Mouse (Mus musculus) ES-E14 (cell line): ENCODE measurements around the gene Gtf2h2.

ENCODE experiments used
- ZC3H11A ChIP-seq: IDR thresholded peaks from 2 replicates; pipeline ENCODE4 v1.6.1; 2012; ENCODE audit warnings: low read depth, mild to moderate bottlenecking, inconsistent platforms, low read length, borderline replicate concordance
- ZNF384 ChIP-seq: IDR thresholded peaks from 2 replicates; pipeline ENCODE4 v1.6.1; 2012; ENCODE audit warnings: low read depth, low read length, inconsistent platforms

DNA sequence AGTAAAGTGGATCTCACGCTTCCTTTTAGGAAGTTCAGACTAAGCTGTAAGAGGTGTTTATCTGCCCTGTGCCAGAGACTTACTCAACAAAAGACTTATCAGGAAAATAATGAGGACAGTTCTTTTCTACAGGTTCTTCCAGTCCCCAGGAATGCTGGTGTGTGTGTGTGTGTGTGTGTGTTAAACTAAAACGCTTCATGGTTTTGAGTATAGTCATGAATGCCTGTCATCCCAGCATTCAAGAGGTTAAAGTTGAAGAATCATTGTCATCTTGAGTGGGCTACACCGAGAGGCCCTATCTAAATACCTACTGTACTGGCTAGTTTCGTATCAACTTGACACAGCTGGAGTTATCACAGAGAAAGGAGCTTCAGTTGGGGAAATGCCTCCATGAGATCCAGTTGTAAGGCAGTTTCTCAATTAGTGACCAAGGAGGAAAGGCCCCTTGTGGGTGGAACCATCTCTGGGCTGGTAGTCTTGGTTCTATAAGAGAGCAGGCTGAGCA, 19.5 kb upstream of the Gtf2h2 start:
- no peak for TF ChIP-seq ZNF384
- no peak for TF ChIP-seq ZC3H11A
